ENCODE assay signal across 23 mouse cellular contexts in genomic region chr17:6063532-6063931, GRCm38 (mm10).
"Had no signal": no experiment of that assay in that cellular context is flagged by ENCODE, and none has a peak within 500 bp of the region (broad histone marks: within the 10 kb centered on the region; RNA-seq: fewer than 3 reads in every experiment).

No protein-coding gene starts in this region.

- H3K4me3 ChIP-seq: layer of hippocampus, adult 2 months; limb, embryonic 10.5 days; limb, embryonic 13.5 days; liver, embryonic 12.5 days; liver, embryonic 15.5 days; lung, embryonic 15.5 days; megakaryocyte, embryonic 14.5 days; midbrain, embryonic 10.5 days; midbrain, embryonic 13.5 days; stomach, embryonic 15.5 days had no signal

- H3K27ac ChIP-seq: layer of hippocampus, adult 2 months; limb, embryonic 10.5 days; limb, embryonic 13.5 days; liver, embryonic 12.5 days; liver, embryonic 15.5 days; lung, embryonic 15.5 days; midbrain, embryonic 10.5 days; midbrain, embryonic 13.5 days; stomach, embryonic 15.5 days had no signal

- H3K4me1 ChIP-seq: limb, embryonic 10.5 days; limb, embryonic 13.5 days; liver, embryonic 12.5 days; liver, embryonic 15.5 days; lung, embryonic 15.5 days; megakaryocyte, embryonic 14.5 days; midbrain, embryonic 10.5 days; midbrain, embryonic 13.5 days; stomach, embryonic 15.5 days had no signal

- DNase-seq: kidney, adult 11 months; kidney, postnatal 14 days; layer of hippocampus, adult 9-11 months; liver; lung, adult 18-20 months; lung, postnatal 10 days; lung, postnatal 36 days; retina, postnatal 1 day; right cerebral cortex, postnatal 25 days; spleen, adult 18-20 months; thymus, adult 18-20 months; thymus, postnatal 14 days had no signal

- H3K9me3 ChIP-seq: limb, embryonic 10.5 days; limb, embryonic 13.5 days; liver, embryonic 12.5 days; liver, embryonic 15.5 days; lung, embryonic 15.5 days; megakaryocyte, embryonic 14.5 days; midbrain, embryonic 10.5 days; midbrain, embryonic 13.5 days; stomach, embryonic 15.5 days had no signal

- ATAC-seq: liver, embryonic 12.5 days; midbrain, embryonic 13.5 days; midbrain, embryonic 16.5 days had no signal

- H3K4me2 ChIP-seq: limb, embryonic 13.5 days; liver, embryonic 12.5 days; liver, embryonic 15.5 days; lung, embryonic 15.5 days; midbrain, embryonic 13.5 days; stomach, embryonic 15.5 days had no signal

- H3K27me3 ChIP-seq: limb, embryonic 13.5 days; liver, embryonic 12.5 days; liver, embryonic 15.5 days; lung, embryonic 15.5 days; megakaryocyte, embryonic 14.5 days; midbrain, embryonic 13.5 days; stomach, embryonic 15.5 days had no signal

- H3K9ac ChIP-seq: limb, embryonic 13.5 days; liver, embryonic 12.5 days; liver, embryonic 15.5 days; lung, embryonic 15.5 days; midbrain, embryonic 13.5 days; stomach, embryonic 15.5 days had no signal
